Mouse (Mus musculus) limb, embryonic 14.5 days (tissue): Measurements from ENCODE around the gene Lrrc1. TPM values are rescaled to one million over a fixed set of nuclear protein-coding genes. Genes with fewer than 3 reads are reported as not detected.

ENCODE experiments used
- ATAC-seq: fragments of 200-750 bp; cut with Nextera tagmentation; 2 replicates; pipeline ENCODE4 v1.8.0; 2017; ENCODE audit warnings: low read depth, moderate number of reproducible peaks, moderate TSS enrichment; ENCODE audit not compliant: low FRiP score
- DNase-seq: peaks from one replicate; pipeline ENCODE4 v3.0.0-alpha.2; 2015; ENCODE audit warnings: low spot score
- H3K27ac ChIP-seq: fragments of 300-500 bp; sonication (generic); replicated peaks from 2 replicates; pipeline ENCODE4 v1.5.1; 2014; ENCODE audit warnings: low read depth, mild to moderate bottlenecking, low read length, moderate library complexity, mixed read lengths
- H3K27me3 ChIP-seq: fragments of 300-500 bp; sonication (generic); 2 replicates; pipeline ENCODE4 v1.6.1; 2014; ENCODE audit warnings: low read length, mixed read lengths; ENCODE audit not compliant: control insufficient read depth, insufficient read depth
- H3K36me3 ChIP-seq: fragments of 300-500 bp; sonication (generic); 2 replicates; pipeline ENCODE4 v1.6.1; 2014; ENCODE audit warnings: mild to moderate bottlenecking, low read length, moderate library complexity, mixed read lengths; ENCODE audit not compliant: control insufficient read depth, insufficient read depth
- H3K4me1 ChIP-seq: fragments of 300-500 bp; sonication (generic); 2 replicates; pipeline ENCODE4 v1.6.1; 2014; ENCODE audit warnings: antibody characterized with exemption, low read length, mixed read lengths; ENCODE audit not compliant: control insufficient read depth, insufficient read depth
- H3K4me2 ChIP-seq: fragments of 300-500 bp; sonication (generic); replicated peaks from 2 replicates; pipeline ENCODE4 v1.6.1; 2014; ENCODE audit warnings: low read depth, mild to moderate bottlenecking, low read length, moderate library complexity; ENCODE audit not compliant: severe bottlenecking
- H3K4me3 ChIP-seq: fragments of 300-500 bp; sonication (generic); replicated peaks from 2 replicates; pipeline ENCODE4 v1.5.1; 2014; ENCODE audit warnings: low read length
- H3K9ac ChIP-seq: fragments of 300-500 bp; sonication (generic); 2 replicates; pipeline ENCODE4 v1.6.1; 2014; ENCODE audit warnings: mild to moderate bottlenecking, low read depth, low read length, moderate library complexity; ENCODE audit not compliant: severe bottlenecking
- H3K9me3 ChIP-seq: fragments of 300-500 bp; sonication (generic); 2 replicates; pipeline ENCODE4 v1.6.1; 2016; ENCODE audit warnings: low read length; ENCODE audit not compliant: control insufficient read depth
- POLR2A ChIP-seq: fragments of 200-500 bp; IDR thresholded peaks from 2 replicates; pipeline ENCODE4 v1.8.0; 2012; ENCODE audit warnings: inconsistent platforms, mild to moderate bottlenecking, moderate library complexity, borderline replicate concordance; ENCODE audit not compliant: insufficient read depth, insufficient read length; ENCODE audit errors: extremely low read depth
- WGBS: fragments of 180-500 bp; shearing (Covaris S2); extraction: QIAGEN DNeasy Blood & Tissue Kit; methylation state at CpG from one replicate; pipeline ENCODE4 v1.1.7; 2014; 5-methylcytosine and 5-hydroxymethylcytosine counted together
- polyA plus RNA-seq, 2 experiments: library from polyadenylated mRNA; depleted of rRNA in 1 of 2; stranded (reverse) in 1 of 2; unstranded in 1 of 2; fragments of >200 nt; fragmentation: Nextera tagmentation in 1 of 2; extraction: Ambion mirVana in 1 of 2; gene quantifications; 2 replicates each; pipeline versions ENCODE4 v1.2.1 to v1.2.3; 2012 to 2014

Lrrc1 gene
- polyA plus RNA-seq, 2 experiments, result 16.8 to 26.6 TPM

DNA sequence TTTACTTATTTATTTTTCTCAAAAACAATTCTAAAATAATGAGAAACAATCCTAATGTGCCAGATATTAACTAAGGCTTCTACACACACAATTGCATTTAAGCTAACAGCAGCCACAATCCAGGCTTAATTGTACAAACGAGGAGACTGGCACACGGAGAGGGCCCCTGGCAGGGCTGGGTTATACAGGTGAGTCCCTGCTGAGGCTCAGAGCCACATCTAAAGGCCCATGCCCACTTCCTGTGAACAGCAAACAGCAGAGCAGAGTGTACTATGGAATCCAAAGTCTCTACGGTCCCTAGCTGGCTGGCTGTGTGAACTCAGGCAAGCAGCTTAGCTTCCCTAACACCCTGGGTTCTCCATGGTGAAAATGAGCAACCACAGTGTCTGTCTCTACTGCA lies 30.8 kb downstream of the Lrrc1 start:
- no peak for DNase-seq
- Histone ChIP-seq H3K4me1 (peaks cover 8% of the 10 kb centered on the region), H3K27ac (no peak overlapping the region), H3K4me3 (no peak overlapping the region), H3K36me3 (no peaks in the 10 kb centered on the region), H3K9ac (no peak overlapping the region), H3K4me2 (no peak overlapping the region), H3K9me3 (no peaks in the 10 kb centered on the region), H3K27me3 (no peaks in the 10 kb centered on the region)
- WGBS, result 43% methylated on average over 3 of the region's 3 CpGs
- no peak for TF ChIP-seq POLR2A
- ATAC-seq, result no peak

- H3K4me1 ChIP-seq, result peaks cover 8% of the 10 kb centered on the region
- no peak for TF ChIP-seq POLR2A
These were observed 32.5 kb downstream of the Lrrc1 start for GRCm38 (mm10) chr9:77512220-77512619.

DNA sequence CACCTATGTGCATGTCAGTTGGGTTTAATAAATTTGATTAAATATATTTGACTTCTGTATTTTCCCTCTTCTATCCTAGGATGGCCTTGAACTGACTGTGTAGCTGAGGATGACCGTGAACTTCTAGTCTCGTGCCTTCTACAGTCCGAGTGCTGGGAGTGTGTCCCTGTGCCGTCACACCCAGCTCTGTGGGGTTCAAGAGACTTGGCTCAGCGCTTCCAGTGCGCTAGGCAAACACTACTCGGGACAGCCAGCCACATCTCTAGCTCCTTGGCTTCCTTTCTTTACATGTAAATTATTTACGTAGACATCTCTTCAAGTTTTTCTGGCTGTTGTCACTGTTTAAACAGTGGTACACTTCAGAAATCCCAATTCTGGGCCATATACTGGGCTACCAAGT lies 34.1 kb downstream of the Lrrc1 start:
- H3K9me3 ChIP-seq, result no peaks in the 10 kb centered on the region
- no peak overlapping the region for H3K27ac ChIP-seq
- ATAC-seq (no peak), DNase-seq (no peak)
- 90% methylated on average over 8 of the region's 8 CpGs for WGBS
- no peak overlapping the region for H3K9ac ChIP-seq
- no peaks in the 10 kb centered on the region for H3K36me3 ChIP-seq
- no peaks in the 10 kb centered on the region for H3K27me3 ChIP-seq
- H3K4me1 ChIP-seq, result peaks cover 8% of the 10 kb centered on the region
- no peak for TF ChIP-seq POLR2A
- no peak overlapping the region for H3K4me2 ChIP-seq
- H3K4me3 ChIP-seq, result no peak overlapping the region

More at GRCm38 (mm10) chr9:77512220-77512619, 32.5 kb downstream of the Lrrc1 start:
- Histone ChIP-seq H3K27ac (no peak overlapping the region), H3K27me3 (no peaks in the 10 kb centered on the region), H3K9me3 (no peaks in the 10 kb centered on the region), H3K4me3 (no peak overlapping the region), H3K4me2 (no peak overlapping the region), H3K36me3 (no peaks in the 10 kb centered on the region), H3K9ac (no peak overlapping the region)
- DNase-seq (peak; percentile 26), ATAC-seq (no peak)
- WGBS, result 46% methylated on average over 6 of the region's 6 CpGs

DNA sequence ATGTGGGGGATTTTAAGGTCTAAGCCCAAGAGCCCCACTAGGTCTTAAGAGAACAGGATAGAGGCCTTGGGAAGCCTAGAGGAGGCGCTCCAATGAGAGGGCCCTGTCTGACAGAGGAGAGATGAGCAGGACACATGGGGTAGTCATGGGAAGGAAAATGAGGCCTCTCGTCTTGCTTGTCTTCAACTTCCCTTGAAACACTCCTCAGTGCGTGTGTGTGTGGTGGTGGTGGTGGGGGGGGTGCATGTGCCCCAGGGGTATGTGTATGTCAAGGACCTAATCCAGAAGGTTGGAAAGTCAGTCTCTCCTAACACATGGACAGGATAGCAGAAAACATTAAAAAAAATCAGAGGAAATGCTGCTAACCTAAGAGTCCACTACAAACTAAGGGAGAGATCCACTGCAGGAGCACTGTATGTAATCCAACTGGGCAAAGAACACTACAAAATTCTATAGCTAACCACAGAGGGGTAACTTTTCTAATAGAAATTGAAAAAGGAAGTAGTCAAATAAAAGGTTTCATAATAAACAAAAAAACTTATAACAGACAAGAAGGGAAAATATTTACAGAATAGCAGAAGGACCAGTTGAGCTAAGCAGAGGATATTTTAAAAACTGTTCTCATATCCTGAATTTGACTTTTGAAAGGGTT lies 36.8 kb downstream of the Lrrc1 start:
- Histone ChIP-seq H3K27ac (no peak overlapping the region), H3K4me1 (peaks cover 5% of the 10 kb centered on the region; the same call in 1 of the 2 replicates), H3K27me3 (no peaks in the 10 kb centered on the region), H3K4me3 (no peak overlapping the region), H3K36me3 (no peaks in the 10 kb centered on the region), H3K4me2 (no peak overlapping the region), H3K9me3 (no peaks in the 10 kb centered on the region), H3K9ac (no peak overlapping the region)
- DNase-seq, result no peak
- no peak for ATAC-seq
- no peak for TF ChIP-seq POLR2A
- 77% methylated on average over 3 of the region's 3 CpGs for WGBS

DNA sequence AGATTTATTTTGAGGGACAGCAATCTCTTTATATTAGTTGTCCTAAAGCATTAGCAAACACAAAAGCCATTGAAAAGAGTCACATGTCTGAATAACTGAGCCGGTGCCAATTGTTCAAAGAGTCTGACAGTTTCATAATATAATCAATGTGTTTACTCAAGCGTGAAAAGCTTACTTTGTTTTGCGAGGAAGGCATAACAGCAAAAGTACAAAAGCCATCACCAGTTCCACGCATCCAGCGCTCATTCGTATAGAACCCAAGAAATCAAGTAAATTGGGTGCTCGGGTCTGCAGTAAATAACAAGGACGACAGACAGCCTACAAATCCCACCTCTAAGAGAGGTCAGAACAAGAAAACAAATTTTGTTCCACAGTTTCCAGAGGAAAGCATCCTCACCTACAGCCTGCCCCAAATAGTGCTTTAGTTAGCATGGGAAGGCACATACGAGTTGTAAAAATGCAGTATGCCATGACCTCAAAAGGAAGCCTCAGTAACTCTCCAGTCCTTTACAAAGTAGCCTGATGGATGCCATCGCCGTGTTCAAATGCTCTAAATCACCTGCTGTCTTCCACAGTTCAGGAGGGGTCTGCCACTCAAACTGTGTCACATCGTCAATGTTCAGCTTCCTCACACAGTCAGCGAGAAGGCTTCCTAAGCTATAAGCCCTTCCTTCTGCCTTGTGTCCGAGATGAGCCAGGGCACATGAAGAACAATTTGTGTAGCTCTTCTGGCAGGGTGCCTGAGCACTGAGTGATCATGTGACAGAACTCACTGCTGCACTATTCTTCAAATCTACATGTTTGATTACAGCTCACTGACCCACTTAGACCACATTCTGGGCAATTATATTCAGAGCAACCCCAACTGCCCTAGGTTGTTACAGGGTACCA lies 41.9 kb downstream of the Lrrc1 start:
- no peak for ATAC-seq
- WGBS, result 73% methylated on average over 14 of the region's 14 CpGs

More for the DNA sequence above, 41.9 kb downstream of the Lrrc1 start:
- Histone ChIP-seq H3K36me3 (no peaks in the 10 kb centered on the region), H3K4me3 (no peak overlapping the region), H3K9ac (no peak overlapping the region), H3K4me2 (no peak overlapping the region), H3K4me1 (no peaks in the 10 kb centered on the region), H3K27ac (no peak overlapping the region), H3K9me3 (no peaks in the 10 kb centered on the region), H3K27me3 (no peaks in the 10 kb centered on the region)
- no peak for TF ChIP-seq POLR2A
- DNase-seq, result no peak
